Mouse (Mus musculus) hematopoietic stem cell, adult 5-6 weeks (primary cell): ENCODE measurements around the gene Atoh8. TPM values are rescaled to one million over a fixed set of nuclear protein-coding genes. Genes with fewer than 3 reads are reported as not detected.

ENCODE experiments used
- ATAC-seq, 2 experiments: fragments of 125-278 bp in 1 of 2; replicated peaks in 1 of 2; 2 replicates each; pipeline ENCODE4 v1.8.0; 2016 to 2017; ENCODE audit warnings: inconsistent platforms in 2 of 2, mild to moderate bottlenecking in 2 of 2, moderate number of reproducible peaks in 2 of 2, low read depth in 1 of 2, moderate TSS enrichment in 1 of 2; ENCODE audit not compliant: low FRiP score in 2 of 2, poor library complexity in 2 of 2, severe bottlenecking in 2 of 2, insufficient read depth in 1 of 2, low TSS enrichment in 1 of 2
- total RNA-seq: library from RNA; stranded (forward); fragments of 172-1452, 232-1000 nt; gene quantifications from 2 replicates; pipeline ENCODE4 v1.2.3, GENCODE M21; 2017

Gene Atoh8
- total RNA-seq, 1 experiment from 2014 or later = not detected

GRCm38 (mm10) chr6:72261683-72262320 lies 26.4 kb upstream of the Atoh8 start:
- no peak for ATAC-seq

- peak; percentile 87 to 90 for ATAC-seq
Measured at GRCm38 (mm10) chr6:72260981-72261682, 25.8 kb upstream of the Atoh8 start.

- ATAC-seq = no peak
Measured at GRCm38 (mm10) chr6:72259474-72259873, 24.1 kb upstream of the Atoh8 start.

GRCm38 (mm10) chr6:72255294-72255693 lies 19.9 kb upstream of the Atoh8 start:
- ATAC-seq = no peak

GRCm38 (mm10) chr6:72254588-72255075 lies 19.3 kb upstream of the Atoh8 start:
- no peak for ATAC-seq

GRCm38 (mm10) chr6:72253911-72254587 lies 18.7 kb upstream of the Atoh8 start:
- peak; percentile 89 to 92 for ATAC-seq

GRCm38 (mm10) chr6:72253168-72253567 lies 17.8 kb upstream of the Atoh8 start:
- no peak for ATAC-seq

GRCm38 (mm10) chr6:72252433-72252832 lies 17.1 kb upstream of the Atoh8 start:
- no peak for ATAC-seq

GRCm38 (mm10) chr6:72249981-72250380 lies 14.6 kb upstream of the Atoh8 start:
- ATAC-seq = no peak

GRCm38 (mm10) chr6:72248150-72248914 lies 13.0 kb upstream of the Atoh8 start:
- no peak for ATAC-seq

- ATAC-seq = 0 out of 4 replicates have a peak, but pooled peaks of 1 of the 2 experiments have one; percentile 42
Measured at GRCm38 (mm10) chr6:72246303-72246702, 10.9 kb upstream of the Atoh8 start.

- no peak for ATAC-seq
Measured at GRCm38 (mm10) chr6:72244569-72245285, 9.3 kb upstream of the Atoh8 start.

- peak in 1 of 2 experiments; percentile 23; a peak in 1 of 4 replicates for ATAC-seq
Measured at GRCm38 (mm10) chr6:72244144-72244549, 8.8 kb upstream of the Atoh8 start.

- no peak for ATAC-seq
Measured at GRCm38 (mm10) chr6:72242532-72243320, 7.3 kb upstream of the Atoh8 start.

GRCm38 (mm10) chr6:72241843-72242154 lies 6.4 kb upstream of the Atoh8 start:
- ATAC-seq = no peak

GRCm38 (mm10) chr6:72241133-72241842 lies 5.9 kb upstream of the Atoh8 start:
- peak in 1 of 2 experiments; percentile 80; a peak in 2 of 4 replicates for ATAC-seq
